Mouse (Mus musculus) embryonic facial prominence, embryonic 11.5 days (tissue): ENCODE measurements around the gene Bahcc1. TPM values are rescaled to one million over a fixed set of nuclear protein-coding genes. Genes with fewer than 3 reads are reported as not detected.

Experiments
- ATAC-seq: fragments of 200-750 bp; cut with Nextera tagmentation; replicated peaks from 2 replicates; pipeline ENCODE4 v1.8.0; 2017; ENCODE audit warnings: low read depth; ENCODE audit not compliant: insufficient number of reproducible peaks, low FRiP score, low TSS enrichment
- DNase-seq: peaks from one replicate; pipeline ENCODE4 v3.0.0-alpha.2; 2015; ENCODE audit warnings: low spot score
- H3K27ac ChIP-seq: fragments of 300-500 bp; sonication (generic); replicated peaks from 2 replicates; pipeline ENCODE4 v1.5.1; 2014; ENCODE audit warnings: mild to moderate bottlenecking, low read depth, low read length, control low read depth
- H3K27me3 ChIP-seq: fragments of 300-500 bp; sonication (generic); 2 replicates; pipeline ENCODE4 v1.6.1; 2014; ENCODE audit warnings: mild to moderate bottlenecking, low read length, moderate library complexity, mixed read lengths; ENCODE audit not compliant: control insufficient read depth, insufficient read depth
- H3K36me3 ChIP-seq: fragments of 300-500 bp; sonication (generic); replicated peaks from 2 replicates; pipeline ENCODE4 v1.6.1; 2014; ENCODE audit warnings: low read depth, mild to moderate bottlenecking, low read length, moderate library complexity, mixed read lengths; ENCODE audit not compliant: control insufficient read depth, insufficient read depth
- H3K4me1 ChIP-seq: fragments of 300-500 bp; sonication (generic); 2 replicates; pipeline ENCODE4 v1.6.1; 2014; ENCODE audit warnings: low read length, mixed read lengths; ENCODE audit not compliant: control insufficient read depth, insufficient read depth
- H3K4me2 ChIP-seq: fragments of 300-500 bp; sonication (generic); 2 replicates; pipeline ENCODE4 v1.6.1; 2014; ENCODE audit warnings: low read depth, mild to moderate bottlenecking, control low read depth, low read length, moderate library complexity
- H3K4me3 ChIP-seq: fragments of 300-500 bp; sonication (generic); 2 replicates; pipeline ENCODE4 v1.5.1; 2014; ENCODE audit warnings: low read depth, low read length, control low read depth
- H3K9ac ChIP-seq: fragments of 300-500 bp; sonication (generic); replicated peaks from 2 replicates; pipeline ENCODE4 v1.6.1; 2014; ENCODE audit warnings: mild to moderate bottlenecking, control low read depth, low read length
- H3K9me3 ChIP-seq: fragments of 300-500 bp; sonication (generic); replicated peaks from 2 replicates; pipeline ENCODE4 v1.6.1; 2016; ENCODE audit warnings: mild to moderate bottlenecking, low read length, inconsistent platforms, mixed read lengths; ENCODE audit not compliant: control insufficient read depth
- WGBS: fragments of 180-500 bp; shearing (Covaris S2); extraction: QIAGEN DNeasy Blood & Tissue Kit; methylation state at CpG from one replicate; pipeline ENCODE4 v1.1.7; 2014; 5-methylcytosine and 5-hydroxymethylcytosine counted together
- polyA plus RNA-seq: library from polyadenylated mRNA; unstranded; fragments of >200 nt; fragmentation: Nextera tagmentation; extraction: Ambion mirVana; gene quantifications from 2 replicates; pipeline ENCODE4 v1.2.1, GENCODE M21; 2014

The Bahcc1 gene
- polyA plus RNA-seq, 1 experiment from 2014 or later, result 13.5 TPM

GRCm38 (mm10) chr11:120216540-120217324 lies 16.0 kb upstream of the Bahcc1 start:
- DNase-seq (peak; percentile 92), ATAC-seq (peak; percentile 80)
- H3K4me1 ChIP-seq, result peaks cover 17% of the 10 kb centered on the region
- WGBS, result 14% methylated on average over 11 of the region's 11 CpGs
- no peak overlapping the region for H3K4me3 ChIP-seq
- no peaks in the 10 kb centered on the region for H3K9me3 ChIP-seq
- H3K9ac ChIP-seq, result peak overlapping the region; percentile 54
- no peaks in the 10 kb centered on the region for H3K36me3 ChIP-seq
- H3K4me2 ChIP-seq, result 0 out of 2 replicates have a peak overlapping the region, but pooled peaks have one; percentile 8
- peak overlapping the region; percentile 90 for H3K27ac ChIP-seq
- H3K27me3 ChIP-seq, result no peaks in the 10 kb centered on the region

DNA sequence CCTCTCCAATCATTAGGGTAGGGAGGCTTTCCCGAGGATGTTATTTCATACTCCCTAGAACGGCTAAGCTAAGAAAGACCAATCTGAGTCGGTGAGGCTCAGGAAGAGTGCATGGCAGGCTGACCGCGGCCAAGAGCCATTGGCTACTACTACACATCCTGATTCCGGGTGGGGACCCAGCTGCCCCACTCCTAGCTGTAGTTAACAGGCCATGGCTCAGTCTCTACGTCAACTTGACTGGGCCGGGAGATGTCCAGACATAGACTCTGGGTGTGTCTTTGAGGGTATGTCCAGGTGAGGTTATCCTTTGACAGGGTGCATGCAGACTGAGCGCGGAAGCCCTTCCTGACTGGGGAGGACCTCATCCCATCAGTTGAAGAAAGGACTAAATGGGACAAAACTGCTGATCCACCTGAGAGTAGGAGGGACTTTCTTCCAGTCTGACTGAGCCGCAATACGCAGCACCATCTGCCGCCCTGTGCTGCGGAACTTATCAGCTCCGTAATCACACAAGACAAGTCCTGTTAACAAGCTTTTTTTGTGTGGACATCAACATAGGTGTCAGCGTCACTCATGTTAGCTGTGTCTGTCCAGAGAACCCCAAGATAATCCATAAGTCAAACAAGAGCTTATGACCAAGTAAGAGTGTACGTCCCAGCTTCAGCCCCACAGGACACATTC lies 14.4 kb upstream of the Bahcc1 start:
- H3K4me3 ChIP-seq, result no peak overlapping the region
- peak overlapping the region; percentile 32; the same call in 1 of the 2 replicates for H3K27ac ChIP-seq
- no peak for ATAC-seq

DNA sequence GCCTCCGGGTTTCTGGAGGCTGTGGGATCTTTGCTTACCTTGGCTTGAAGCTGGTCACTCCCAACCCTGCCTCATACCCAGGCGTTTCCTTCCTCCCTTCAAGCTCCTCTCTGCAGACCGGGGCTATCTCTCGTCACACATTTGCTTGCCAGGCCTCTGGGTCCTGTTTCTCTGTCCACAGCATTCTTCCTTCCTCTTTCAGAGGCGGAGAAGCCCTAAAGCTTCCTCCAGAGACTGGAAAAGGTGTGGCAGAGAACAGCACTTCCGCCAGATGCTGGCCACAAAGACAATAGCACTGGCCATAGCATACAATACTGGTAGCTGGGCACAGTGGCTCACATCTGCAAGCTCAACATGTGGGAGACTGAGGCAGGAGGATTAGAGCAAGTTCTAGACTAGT lies 13.8 kb upstream of the Bahcc1 start:
- Histone ChIP-seq H3K4me1 (peaks cover 19% of the 10 kb centered on the region), H3K9me3 (no peaks in the 10 kb centered on the region), H3K27ac (no peak overlapping the region)

More for the DNA sequence above, 14.4 kb upstream of the Bahcc1 start:
- H3K4me2 ChIP-seq, result no peak overlapping the region
- WGBS, result 92% methylated on average over 17 of the region's 17 CpGs
- no peak for DNase-seq
- peaks cover 17% of the 10 kb centered on the region for H3K4me1 ChIP-seq
- no peaks in the 10 kb centered on the region for H3K36me3 ChIP-seq
- H3K9me3 ChIP-seq, result no peaks in the 10 kb centered on the region
- no peak overlapping the region for H3K9ac ChIP-seq
- H3K27me3 ChIP-seq, result no peaks in the 10 kb centered on the region

GRCm38 (mm10) chr11:120219916-120220522 lies 12.7 kb upstream of the Bahcc1 start:
- Histone ChIP-seq H3K9me3 (no peaks in the 10 kb centered on the region), H3K27ac (0 out of 2 replicates have a peak overlapping the region, but pooled peaks have one; percentile 38), H3K4me3 (no peak overlapping the region), H3K27me3 (no peaks in the 10 kb centered on the region), H3K4me2 (no peak overlapping the region), H3K9ac (0 out of 2 replicates have a peak overlapping the region, but pooled peaks have one; percentile 27), H3K4me1 (peaks cover 29% of the 10 kb centered on the region), H3K36me3 (no peaks in the 10 kb centered on the region)
- 47% methylated on average over 9 of the region's 9 CpGs for WGBS
- ATAC-seq (no peak), DNase-seq (peak; percentile 60)

More for the DNA sequence above, 13.8 kb upstream of the Bahcc1 start:
- H3K9ac ChIP-seq, result no peak overlapping the region
- H3K27me3 ChIP-seq, result no peaks in the 10 kb centered on the region
- no peak overlapping the region for H3K4me3 ChIP-seq
- no peak overlapping the region for H3K4me2 ChIP-seq
- no peak for DNase-seq
- ATAC-seq, result no peak
- 74% methylated on average over 6 of the region's 6 CpGs for WGBS
- no peaks in the 10 kb centered on the region for H3K36me3 ChIP-seq

DNA sequence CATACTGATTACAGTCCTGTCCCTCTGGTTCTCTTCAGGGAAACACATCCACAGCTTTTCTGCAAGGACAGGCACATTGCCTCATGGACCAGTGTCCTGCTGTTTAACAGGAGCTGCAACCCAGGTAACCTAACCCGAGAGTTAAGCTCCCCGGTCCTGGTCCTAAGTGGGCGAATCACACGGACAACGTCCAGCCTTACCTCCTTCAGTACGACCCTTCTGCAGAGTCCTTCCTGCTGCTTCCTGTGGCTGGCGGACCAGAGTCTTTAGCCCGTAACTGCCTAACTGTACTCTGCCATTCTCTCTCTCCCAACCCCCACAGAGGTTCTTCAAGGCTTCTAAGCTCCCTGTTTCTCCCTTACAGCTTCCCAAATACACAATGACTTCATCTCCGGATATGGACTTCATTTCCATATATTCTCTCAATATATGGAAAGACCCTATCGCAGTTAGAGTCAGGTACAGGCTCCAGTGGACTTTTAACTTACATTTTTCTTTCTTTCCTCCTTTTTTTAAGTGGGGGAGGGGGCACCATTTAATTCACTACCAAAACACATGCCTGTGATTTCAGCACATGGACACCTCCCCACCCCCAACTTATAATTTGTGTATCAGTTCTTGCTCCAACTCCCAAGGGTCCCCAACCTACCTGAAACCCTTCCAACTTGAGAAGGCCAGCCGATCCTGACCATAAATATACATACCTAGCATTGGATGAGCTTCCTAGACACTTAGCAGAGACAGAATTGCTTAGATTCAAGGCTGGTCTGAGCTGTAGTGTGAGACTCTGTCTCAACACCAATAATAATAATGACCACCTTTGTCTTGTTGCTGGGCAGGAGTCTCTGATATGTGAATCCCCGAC lies 11.6 kb upstream of the Bahcc1 start:
- H3K9me3 ChIP-seq, result no peaks in the 10 kb centered on the region
- no peak overlapping the region for H3K4me2 ChIP-seq
- H3K36me3 ChIP-seq, result no peaks in the 10 kb centered on the region
- ATAC-seq (no peak), DNase-seq (no peak)
- H3K4me3 ChIP-seq, result no peak overlapping the region
- no peaks in the 10 kb centered on the region for H3K27me3 ChIP-seq
- H3K27ac ChIP-seq, result 0 out of 2 replicates have a peak overlapping the region, but pooled peaks have one; percentile 38
- H3K4me1 ChIP-seq, result peaks cover 34% of the 10 kb centered on the region
- no peak overlapping the region for H3K9ac ChIP-seq
- 44% methylated on average over 12 of the region's 12 CpGs for WGBS

GRCm38 (mm10) chr11:120222425-120223104 lies 10.2 kb upstream of the Bahcc1 start:
- no peak for ATAC-seq
- H3K4me1 ChIP-seq, result peaks cover 37% of the 10 kb centered on the region
- no peak for DNase-seq

More at GRCm38 (mm10) chr11:120222425-120223104, 10.2 kb upstream of the Bahcc1 start:
- Histone ChIP-seq H3K36me3 (no peaks in the 10 kb centered on the region), H3K4me2 (no peak overlapping the region), H3K4me3 (no peak overlapping the region), H3K9ac (no peak overlapping the region), H3K27me3 (no peaks in the 10 kb centered on the region), H3K27ac (no peak overlapping the region), H3K9me3 (no peaks in the 10 kb centered on the region)
- whole genome bisulfite sequencing, result 85% methylated on average over 6 of the region's 6 CpGs
